Mouse (Mus musculus) liver, embryonic 16.5 days (tissue): ENCODE measurements around the gene Cacng7. TPM values are rescaled to one million over a fixed set of nuclear protein-coding genes. Genes with fewer than 3 reads are reported as not detected.

ENCODE experiments used
- microRNA-seq: library from miRNA; unstranded; fragments of <30 nt; microRNA quantifications from one replicate; pipeline ENCODE4, GENCODE M21; 2016
- polyA plus RNA-seq: library from polyadenylated mRNA; unstranded; fragments of >200 nt; fragmentation: Nextera tagmentation; extraction: Ambion mirVana; gene quantifications from 2 replicates; pipeline ENCODE4 v1.2.1, GENCODE M21; 2015

Gene Cacng7
- polyA plus RNA-seq, 1 experiment from 2014 or later = not detected

Small RNA genes lying within 50 kb of the gene (microRNA-seq; reads per million reads assigned to microRNA genes)
- 0.74 reads per million for gene Gm23450

Other genes with a start within 250 kb of the Cacng7 start
- gene AU018091, start 163.8 kb upstream of the Cacng7 start, polyA plus RNA-seq = not detected in 2 replicates
- 0.46 and 0.57 TPM in 2 replicates for gene Nlrp12, start 83.2 kb upstream of the Cacng7 start, polyA plus RNA-seq
- 41.4 and 55.1 TPM in 2 replicates for gene Myadm, start 43.9 kb upstream of the Cacng7 start, polyA plus RNA-seq
- gene Prkcg, start 43.8 kb upstream of the Cacng7 start, polyA plus RNA-seq = 0.68 TPM in 1 of 2 replicates, not detected in the other
- gene Cacng8, start 57.7 kb downstream of the Cacng7 start, polyA plus RNA-seq = not detected in 2 replicates
- 0.41 and 0.58 TPM in 2 replicates for gene Cacng6, start 91.2 kb downstream of the Cacng7 start, polyA plus RNA-seq
- gene Tarm1, start 169.7 kb downstream of the Cacng7 start, polyA plus RNA-seq = 0.14 and 0.21 TPM in 2 replicates